Mouse (Mus musculus): ENCODE data around the gene Hoxa10.
A peak's percentile ranks its signal among the peaks of the same experiment; 100 is the strongest.

The Hoxa10 gene

GRCm38 (mm10) chr6:52262463-52263320, 22.0 kb upstream of the Hoxa10 start:
- DNase-seq (ENCODE audit: low spot score in 2 of 2), result no peak

GRCm38 (mm10) chr6:52261751-52262462, 21.3 kb upstream of the Hoxa10 start:
- DNase-seq (ENCODE audit: low spot score in 2 of 2), result no peak

- no peak for DNase-seq (ENCODE audit: low spot score in 2 of 2)
These were observed 20.3 kb upstream of the Hoxa10 start, which contains the start of gene Hoxa13 for GRCm38 (mm10) chr6:52260654-52261575. Gene Hoxa13, minus strand, starts transcription at chr6:52260880.

GRCm38 (mm10) chr6:52259811-52260261, 19.2 kb upstream of the Hoxa10 start:
- DNase-seq (ENCODE audit: low spot score in 2 of 2), result no peak

- DNase-seq (ENCODE audit: low spot score in 2 of 2), result no peak
These were observed 18.6 kb upstream of the Hoxa10 start for GRCm38 (mm10) chr6:52259081-52259790.

GRCm38 (mm10) chr6:52256956-52257355, 16.3 kb upstream of the Hoxa10 start:
- peak; percentile 24 to 78 for DNase-seq (ENCODE audit: low spot score in 2 of 2)

GRCm38 (mm10) chr6:52253511-52254500, 13.2 kb upstream of the Hoxa10 start:
- no peak for DNase-seq (ENCODE audit: low spot score in 2 of 2)

GRCm38 (mm10) chr6:52252775-52253376, 12.2 kb upstream of the Hoxa10 start:
- DNase-seq (ENCODE audit: low spot score in 2 of 2), result no peak

GRCm38 (mm10) chr6:52252016-52252774, 11.5 kb upstream of the Hoxa10 start:
- no peak for DNase-seq (ENCODE audit: low spot score in 2 of 2)

- no peak for DNase-seq (ENCODE audit: low spot score in 2 of 2)
These were observed 10.7 kb upstream of the Hoxa10 start for GRCm38 (mm10) chr6:52251177-52251879.

GRCm38 (mm10) chr6:52249826-52250225, 9.2 kb upstream of the Hoxa10 start:
- DNase-seq (ENCODE audit: low spot score in 2 of 2), result no peak

- DNase-seq (ENCODE audit: low spot score in 2 of 2), result no peak
These were observed 8.7 kb upstream of the Hoxa10 start for GRCm38 (mm10) chr6:52249415-52249738.

GRCm38 (mm10) chr6:52248638-52249414, 8.2 kb upstream of the Hoxa10 start:
- no peak for DNase-seq (ENCODE audit: low spot score in 2 of 2)

- no peak for DNase-seq (ENCODE audit: low spot score in 2 of 2)
These were observed 7.3 kb upstream of the Hoxa10 start for GRCm38 (mm10) chr6:52247766-52248637.

GRCm38 (mm10) chr6:52246916-52247315, 6.3 kb upstream of the Hoxa10 start:
- DNase-seq (ENCODE audit: low spot score in 2 of 2), result no peak

- DNase-seq (ENCODE audit: low spot score in 2 of 2), result no peak
These were observed 5.7 kb upstream of the Hoxa10 start for GRCm38 (mm10) chr6:52246403-52246803.
